Mouse (Mus musculus): ENCODE measurements around the gene Ywhaq.
"Not testable (repeated sequence)": the region's sequence is repeated elsewhere in the genome, so short reads cannot be mapped to it uniquely, and the experiment has no call there.

Ywhaq gene

GRCm38 (mm10) chr12:21408789-21409367 lies 8.6 kb downstream of the Ywhaq start:
- no peak for DNase-seq

GRCm38 (mm10) chr12:21402771-21403170 lies 14.7 kb downstream of the Ywhaq start:
- no peak for DNase-seq

- no peak for DNase-seq
These were observed 31.2 kb downstream of the Ywhaq start for GRCm38 (mm10) chr12:21386201-21386600.

- DNase-seq: not testable (repeated sequence)
These were observed 38.6 kb downstream of the Ywhaq start for GRCm38 (mm10) chr12:21378765-21379346.

DNA sequence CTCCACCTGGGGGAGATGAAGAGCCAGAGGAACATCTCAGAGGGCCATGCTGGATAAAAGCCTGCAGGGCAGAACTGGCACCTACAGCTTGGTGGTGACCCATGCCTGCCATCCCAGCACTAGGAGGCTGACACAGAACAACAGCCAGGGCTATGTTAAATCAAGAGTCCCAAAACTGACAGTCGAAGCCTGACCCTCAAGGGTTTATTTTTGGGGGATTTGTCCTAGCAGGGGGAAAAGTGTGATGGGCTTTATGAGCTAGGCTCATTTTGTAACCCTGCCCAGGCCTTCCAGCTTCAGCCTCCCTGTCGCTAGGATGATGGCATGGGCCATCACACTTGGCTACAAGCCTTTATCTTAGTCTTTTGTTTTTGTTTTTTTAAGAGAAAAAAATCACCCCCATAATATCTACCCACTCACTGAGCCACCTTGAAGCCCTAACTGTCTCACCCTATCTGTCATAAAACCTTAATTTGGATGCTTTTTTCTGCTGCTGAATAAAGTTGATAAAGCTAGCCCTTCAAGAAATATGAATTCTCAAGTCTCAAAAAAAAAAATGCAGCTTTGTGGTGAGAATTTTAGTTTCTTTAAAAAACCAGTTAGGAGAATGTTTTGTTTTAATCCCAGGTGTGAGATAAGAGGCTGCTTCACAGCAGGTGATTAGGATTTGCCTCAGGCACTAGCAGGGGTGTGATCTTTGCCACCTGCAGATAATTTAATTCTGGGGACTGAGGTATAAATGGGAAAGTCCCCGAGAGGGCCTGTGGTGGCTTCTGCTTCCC lies 41.9 kb downstream of the Ywhaq start:
- no peak for DNase-seq

DNA sequence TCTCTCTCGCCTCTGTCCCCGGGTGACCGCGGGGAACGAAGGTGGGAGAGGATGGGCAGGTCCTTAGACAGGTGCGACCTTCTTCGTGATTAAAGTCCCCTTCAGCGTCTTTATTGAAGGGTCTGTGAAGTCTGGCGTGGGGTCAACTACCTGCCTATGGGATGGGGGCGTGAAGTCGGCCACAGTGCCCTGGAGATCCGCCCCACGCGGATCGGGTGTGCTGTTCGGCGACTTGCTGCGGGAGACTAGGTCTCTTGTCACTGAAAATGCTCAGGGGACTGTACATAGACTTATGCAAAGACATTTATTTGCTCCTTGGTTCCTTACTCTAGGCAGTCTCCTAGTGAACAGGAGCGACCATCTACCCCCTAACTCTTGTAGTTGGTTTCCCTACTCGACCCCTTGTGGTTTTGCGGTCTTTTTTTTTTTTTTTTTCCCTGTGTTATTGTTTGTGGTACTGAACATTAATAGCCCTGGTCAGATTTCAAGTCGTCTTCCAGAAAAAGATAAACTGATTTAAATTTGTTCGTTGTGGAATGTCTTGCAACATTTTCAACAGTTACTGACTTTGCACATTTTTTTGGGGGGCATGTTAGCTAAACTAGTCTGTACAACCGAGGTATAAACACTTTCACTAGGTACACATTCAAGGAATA lies 43.5 kb downstream of the Ywhaq start:
- DNase-seq: no peak

DNA sequence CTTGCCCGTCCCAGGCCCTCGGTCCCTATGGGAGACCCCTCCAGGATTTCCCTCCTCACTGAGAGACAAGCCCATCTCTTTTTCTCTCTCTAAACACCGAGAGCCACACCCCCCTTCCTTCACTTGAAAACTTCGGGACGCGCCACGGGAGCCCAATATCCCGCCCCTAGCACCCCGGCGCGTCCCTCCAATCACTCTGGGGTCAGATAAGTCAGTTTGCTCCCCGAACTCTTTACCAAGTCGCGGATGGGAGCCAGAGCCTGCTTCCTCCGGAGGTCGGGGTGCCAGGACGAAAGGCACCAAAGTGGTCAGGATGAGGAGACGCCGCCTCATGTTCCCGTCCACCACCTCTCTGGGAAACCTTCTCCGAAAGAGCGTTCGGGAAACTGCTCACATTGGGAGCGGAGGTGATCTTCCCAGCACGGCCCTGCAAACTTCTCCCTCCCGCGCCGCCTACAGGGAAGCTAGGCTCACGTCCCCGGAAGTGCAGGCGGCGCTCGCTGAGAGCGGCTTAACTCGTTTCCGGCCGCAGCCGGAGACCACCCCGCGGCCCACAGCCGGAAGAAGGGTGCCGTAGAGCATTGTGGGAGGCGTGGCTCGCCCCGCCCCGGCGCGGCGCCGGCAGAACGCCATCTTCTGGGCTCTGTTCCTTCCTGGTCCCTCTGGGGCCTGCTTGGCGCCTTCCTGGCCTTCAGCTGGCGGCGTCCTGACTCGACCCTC lies 44.2 kb downstream of the Ywhaq start, which contains the start of gene Adam17:
TSS of gene Adam17 (minus strand) at position 533 of the 720 bp plus-strand sequence.
- DNase-seq: peak; percentile 96

DNA sequence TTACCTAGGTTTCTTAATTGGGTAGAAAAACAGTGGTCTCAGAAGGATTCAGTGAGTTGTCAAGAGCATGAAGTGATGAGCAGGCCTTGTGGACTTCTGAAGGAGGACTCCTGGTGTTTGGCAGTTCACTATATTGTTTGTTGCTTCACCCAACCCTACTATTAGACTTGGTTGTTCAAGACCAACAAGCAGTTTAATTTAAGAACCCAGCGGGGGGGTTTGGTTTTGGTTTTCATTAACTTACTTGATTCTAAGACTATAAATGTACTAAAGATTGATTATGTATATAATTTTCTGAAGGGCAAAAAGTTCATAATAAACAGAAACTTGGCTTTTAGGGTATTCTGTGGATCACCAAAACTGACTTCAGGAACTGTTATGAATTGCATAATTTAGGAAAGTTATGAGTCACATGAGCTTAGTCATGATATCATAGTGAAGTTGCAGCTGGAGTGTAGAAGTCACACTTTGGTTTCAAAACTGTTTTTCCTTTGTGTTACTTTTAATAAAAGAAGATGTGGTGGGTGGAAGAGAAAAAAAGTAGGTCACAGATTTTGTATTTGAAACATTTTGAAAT lies 47.3 kb downstream of the Ywhaq start:
- no peak for DNase-seq

DNA sequence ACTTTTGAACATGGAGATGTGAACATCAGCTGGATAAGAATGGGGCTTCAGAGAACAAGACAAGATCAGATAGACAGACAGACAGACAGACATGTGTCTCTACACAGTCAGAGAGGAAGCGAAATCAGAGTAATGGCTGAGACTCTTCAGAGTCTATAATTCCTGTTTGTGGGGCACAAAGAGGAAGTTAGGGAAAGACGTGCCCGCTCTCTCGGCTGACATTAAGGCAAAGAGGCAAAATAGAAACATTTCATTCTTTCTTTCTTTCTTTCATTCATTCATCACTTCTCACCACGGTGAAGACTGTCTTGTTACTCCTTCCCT lies 48.4 kb downstream of the Ywhaq start:
- DNase-seq: no peak

DNA sequence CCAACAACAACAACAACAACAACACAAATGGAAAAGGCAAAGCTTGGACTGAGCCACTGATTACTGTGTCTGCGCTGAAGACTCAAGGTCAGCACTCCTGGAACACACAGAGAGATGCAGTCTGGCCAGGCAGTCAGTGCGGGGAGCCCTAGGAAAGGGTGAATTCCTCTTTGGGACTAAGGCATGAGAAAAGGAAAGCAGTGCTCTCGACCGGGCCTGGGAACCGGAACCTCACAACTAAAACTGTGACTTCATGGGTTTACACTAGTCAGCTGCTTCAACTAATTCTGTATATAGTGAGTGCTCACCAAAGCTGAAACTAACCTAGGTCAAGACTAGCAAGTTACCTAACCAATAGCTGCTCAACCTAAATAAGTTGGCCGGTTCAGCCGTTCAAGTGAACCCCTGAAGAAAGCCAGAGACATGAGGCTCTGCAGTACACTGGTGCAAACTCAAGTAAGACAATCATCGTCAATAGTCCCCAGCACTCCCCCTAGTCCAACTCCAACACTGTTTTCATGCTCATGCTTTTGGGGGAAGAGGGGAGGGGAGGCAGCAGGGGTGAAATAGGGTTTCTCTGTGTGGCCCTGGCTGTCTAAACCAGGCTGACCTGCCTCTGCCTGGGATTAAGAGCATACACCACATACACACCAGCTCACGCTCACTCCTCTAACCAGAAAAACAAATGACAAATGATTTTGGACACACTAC lies 48.9 kb downstream of the Ywhaq start:
- DNase-seq: no peak

DNA sequence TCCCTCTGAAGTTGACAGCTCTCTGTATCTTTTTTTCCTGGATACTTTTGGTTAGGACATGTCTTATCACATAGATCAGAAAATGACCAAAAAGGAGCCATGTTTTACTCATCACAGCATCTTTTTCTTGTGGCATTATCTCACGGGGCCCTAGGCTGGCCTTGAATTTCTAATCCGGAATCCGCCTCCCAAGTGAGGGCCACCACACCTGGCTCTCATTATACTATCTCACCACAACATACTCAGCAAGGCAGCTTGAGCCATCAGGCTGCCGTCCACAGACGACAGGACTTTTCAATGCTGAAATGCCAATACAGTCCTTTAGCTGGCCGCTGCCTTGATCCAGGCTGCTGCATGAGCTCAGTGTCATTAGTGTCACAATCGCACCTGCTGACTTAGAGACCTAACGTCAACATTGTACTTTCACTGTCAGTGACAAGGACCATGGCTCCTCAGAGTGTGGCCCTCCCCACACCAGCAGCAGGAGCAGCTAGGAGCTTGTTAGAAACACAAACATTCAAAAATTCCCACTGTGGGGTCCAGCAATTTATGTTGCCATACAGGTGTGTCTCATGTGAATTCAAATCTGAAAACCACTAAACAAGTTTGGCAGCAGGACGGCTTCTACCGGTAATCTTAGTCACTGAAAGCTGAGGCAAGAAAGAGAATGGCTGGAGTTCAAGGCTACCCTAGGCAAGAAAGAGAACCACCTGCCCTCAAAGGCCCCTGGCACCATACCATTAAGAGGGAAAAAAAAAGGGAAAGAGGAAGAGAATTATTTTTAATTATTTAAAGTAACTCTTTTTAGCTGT lies 52.6 kb downstream of the Ywhaq start:
- DNase-seq: no peak

- DNase-seq: no peak
These were observed 54.2 kb downstream of the Ywhaq start for GRCm38 (mm10) chr12:21363195-21363594.

DNA sequence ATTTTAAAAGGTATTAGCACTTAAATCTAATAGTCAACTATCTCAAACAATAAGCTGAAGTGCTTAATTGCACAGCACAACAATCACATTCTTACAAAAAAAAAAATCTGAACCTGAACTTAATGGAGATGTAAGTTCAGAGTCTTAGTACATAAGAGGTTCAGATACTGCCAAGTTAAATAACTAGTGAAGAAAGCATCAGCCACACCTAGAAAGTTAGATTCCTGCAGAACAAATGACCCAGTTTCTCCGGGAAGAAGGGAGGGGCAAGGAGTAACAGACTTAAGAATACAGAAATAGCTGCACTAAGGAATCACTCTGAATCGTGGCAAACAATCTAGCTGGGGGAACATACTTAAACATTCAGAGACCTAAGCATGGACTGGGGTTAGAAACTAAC lies 54.8 kb downstream of the Ywhaq start:
- no peak for DNase-seq

GRCm38 (mm10) chr12:21353681-21354080 lies 63.8 kb downstream of the Ywhaq start:
- peak; percentile 37 for DNase-seq

GRCm38 (mm10) chr12:21350113-21350876 lies 67.1 kb downstream of the Ywhaq start:
- no peak for DNase-seq

- no peak for DNase-seq
These were observed 70.5 kb downstream of the Ywhaq start for GRCm38 (mm10) chr12:21346972-21347371.

DNA sequence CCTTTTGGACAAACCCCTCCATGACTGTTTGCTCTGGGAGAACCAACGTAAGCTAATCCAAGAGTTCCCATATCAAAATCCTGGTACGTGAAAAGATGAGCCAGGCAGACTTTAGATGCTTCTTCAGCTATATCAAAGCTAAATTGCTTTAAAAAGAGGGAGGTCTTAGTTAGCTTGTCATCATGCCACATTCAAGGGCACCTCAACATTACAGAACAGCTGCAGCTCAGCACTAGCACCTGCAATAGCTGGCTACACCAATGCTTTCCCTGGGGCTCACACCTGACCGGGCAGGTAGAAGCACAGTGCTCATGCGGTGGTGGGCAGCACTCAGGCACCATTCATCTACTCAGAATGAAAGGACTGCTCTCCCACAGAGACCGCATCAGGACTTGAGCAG lies 76.8 kb downstream of the Ywhaq start:
- DNase-seq: no peak
